Mouse (Mus musculus): ENCODE data around the gene Proser3. TPM values are rescaled to one million over a fixed set of nuclear protein-coding genes. Genes with fewer than 3 reads are reported as not detected.
"Not testable (repeated sequence)": the region's sequence is repeated elsewhere in the genome, so short reads cannot be mapped to it uniquely, and the experiment has no call there.

Gene Proser3
- polyA plus RNA-seq, 1 experiment from 2014 or later, result 11.0 TPM

DNA sequence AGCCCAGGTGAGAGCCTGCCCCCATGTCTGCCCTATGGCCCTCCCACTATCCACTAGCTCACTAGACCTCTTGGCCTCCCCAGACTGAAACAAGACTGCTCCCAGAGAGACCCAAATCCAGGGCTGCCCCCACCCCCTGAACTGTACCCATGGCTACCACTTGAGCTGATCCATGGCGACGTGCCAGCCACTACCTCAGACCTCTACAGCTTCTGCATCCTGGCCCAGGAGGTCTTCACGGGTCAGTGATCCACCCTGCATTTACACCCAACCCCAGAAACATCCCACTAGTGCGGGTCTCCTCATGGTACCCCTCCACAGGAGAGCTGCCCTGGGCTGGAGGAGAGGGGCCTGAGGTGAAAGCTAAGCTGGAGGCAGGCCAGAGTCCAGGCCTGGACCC is 31.7 kb downstream of the Proser3 start:
- no peak overlapping the region for H3K9ac ChIP-seq
- no peak overlapping the region for H3K27ac ChIP-seq
- ATAC-seq (ENCODE audit: low FRiP score), result peak; percentile 14; the same call in 1 of the 2 replicates
- H3K4me1 ChIP-seq (replicated peaks; ENCODE audit: control insufficient read depth, insufficient read depth, low read length), result no peaks in the 10 kb centered on the region; the same call in 1 of the 2 replicates
- no peak for DNase-seq (ENCODE audit: low spot score)
- H3K36me3 ChIP-seq (replicated peaks; ENCODE audit: control insufficient read depth, insufficient read depth), result peaks cover 36% of the 10 kb centered on the region
- no peaks in the 10 kb centered on the region for H3K27me3 ChIP-seq (ENCODE audit: control insufficient read depth, insufficient read depth, low read length)
- WGBS, result 58% methylated on average over 4 of the region's 4 CpGs
- H3K4me2 ChIP-seq (replicated peaks), result no peak overlapping the region
- no peak overlapping the region for H3K4me3 ChIP-seq (replicated peaks; ENCODE audit: low read length)
- H3K9me3 ChIP-seq (ENCODE audit: control insufficient read depth, low read length), result no peaks in the 10 kb centered on the region

- ATAC-seq (ENCODE audit: low FRiP score) (no peak), DNase-seq (ENCODE audit: low spot score) (no peak)
- Histone ChIP-seq H3K27ac (no peak overlapping the region), H3K36me3 (replicated peaks; ENCODE audit: control insufficient read depth, insufficient read depth) (peaks cover 15% of the 10 kb centered on the region), H3K27me3 (ENCODE audit: control insufficient read depth, insufficient read depth, low read length) (no peaks in the 10 kb centered on the region), H3K9ac (no peak overlapping the region), H3K4me1 (replicated peaks; ENCODE audit: control insufficient read depth, insufficient read depth, low read length) (no peaks in the 10 kb centered on the region; the same call in 1 of the 2 replicates), H3K4me3 (replicated peaks; ENCODE audit: low read length) (no peak overlapping the region), H3K4me2 (replicated peaks) (no peak overlapping the region), H3K9me3 (ENCODE audit: control insufficient read depth, low read length) (no peaks in the 10 kb centered on the region)
- WGBS, result 41% methylated on average over 8 of the region's 8 CpGs
These were observed 33.8 kb downstream of the Proser3 start for GRCm38 (mm10) chr7:30518325-30518724.

DNA sequence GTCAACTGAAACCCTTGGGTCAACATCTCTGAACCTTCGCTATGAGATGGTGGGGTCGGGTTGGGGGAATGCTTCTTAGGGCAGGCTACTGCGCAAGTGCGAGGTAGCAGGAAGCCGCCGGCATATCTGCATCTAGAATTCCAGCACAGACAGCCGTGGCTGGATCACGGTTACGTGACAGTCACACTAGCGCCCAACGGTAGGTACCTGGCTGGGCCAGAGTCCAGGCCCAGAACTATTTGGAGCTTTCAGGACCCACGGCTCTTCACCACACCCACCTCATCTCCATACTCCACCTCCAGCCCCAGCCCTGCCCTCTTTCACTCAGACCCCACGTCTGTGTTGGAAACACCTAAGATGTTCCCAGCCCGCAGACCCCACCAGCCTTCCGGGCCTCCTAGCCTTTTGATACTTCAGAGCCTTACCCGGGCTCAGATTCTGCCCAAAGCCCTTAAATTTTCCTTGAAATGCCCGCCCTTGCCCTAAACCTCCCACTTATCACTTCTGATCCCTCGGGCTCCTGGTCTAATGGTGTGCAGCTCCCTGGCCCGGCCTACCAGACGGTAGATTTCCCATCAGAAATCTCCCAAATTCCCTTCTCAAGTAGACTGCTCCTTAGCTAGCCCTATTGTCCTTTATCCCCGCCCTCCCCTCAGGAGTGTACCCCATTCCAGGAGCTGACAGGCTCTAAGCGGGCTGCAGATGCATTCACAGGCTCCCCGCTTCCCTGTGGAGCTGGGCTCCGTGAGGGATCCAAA is 36.9 kb downstream of the Proser3 start:
- Histone ChIP-seq H3K27ac (no peak overlapping the region), H3K36me3 (replicated peaks; ENCODE audit: control insufficient read depth, insufficient read depth) (no peaks in the 10 kb centered on the region), H3K4me3 (replicated peaks; ENCODE audit: low read length) (no peak overlapping the region), H3K4me2 (replicated peaks) (no peak overlapping the region), H3K4me1 (replicated peaks; ENCODE audit: control insufficient read depth, insufficient read depth, low read length) (no peaks in the 10 kb centered on the region), H3K9ac (no peak overlapping the region), H3K27me3 (ENCODE audit: control insufficient read depth, insufficient read depth, low read length) (no peaks in the 10 kb centered on the region), H3K9me3 (ENCODE audit: control insufficient read depth, low read length) (no peaks in the 10 kb centered on the region)
- no peak for ATAC-seq (ENCODE audit: low FRiP score)
- WGBS, result 64% methylated on average over 24 of the region's 24 CpGs
- DNase-seq (ENCODE audit: low spot score), result no peak

DNA sequence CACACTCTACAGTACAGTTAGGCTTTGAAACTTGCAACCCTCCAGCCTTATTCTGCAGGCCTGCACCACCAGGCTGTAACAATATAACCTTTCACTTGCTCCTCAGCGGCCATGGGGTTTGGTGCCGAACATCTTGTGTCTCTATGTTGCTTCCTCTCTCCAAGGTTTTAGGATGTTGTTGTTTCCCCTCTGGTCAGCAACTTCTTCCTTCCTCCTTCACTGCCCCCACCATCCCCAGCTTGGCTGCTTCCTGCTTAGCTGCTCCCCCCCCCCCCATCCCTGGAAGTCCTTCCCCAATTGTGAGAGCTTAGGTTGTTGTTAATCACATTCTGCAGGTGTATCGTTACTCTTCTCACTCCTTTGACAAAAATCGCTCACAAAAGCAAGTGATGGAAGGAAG is 44.0 kb downstream of the Proser3 start:
- WGBS, result 76% methylated on average over 4 of the region's 4 CpGs
- no peaks in the 10 kb centered on the region for H3K36me3 ChIP-seq (replicated peaks; ENCODE audit: control insufficient read depth, insufficient read depth)
- no peak overlapping the region for H3K9ac ChIP-seq
- ATAC-seq (ENCODE audit: low FRiP score), result no peak
- no peak for DNase-seq (ENCODE audit: low spot score)
- H3K4me3 ChIP-seq (replicated peaks; ENCODE audit: low read length), result no peak overlapping the region
- no peaks in the 10 kb centered on the region for H3K27me3 ChIP-seq (ENCODE audit: control insufficient read depth, insufficient read depth, low read length)
- no peaks in the 10 kb centered on the region for H3K4me1 ChIP-seq (replicated peaks; ENCODE audit: control insufficient read depth, insufficient read depth, low read length)
- H3K27ac ChIP-seq, result no peak overlapping the region
- H3K4me2 ChIP-seq (replicated peaks), result no peak overlapping the region
- H3K9me3 ChIP-seq (ENCODE audit: control insufficient read depth, low read length), result no peaks in the 10 kb centered on the region

- not testable (repeated sequence) for H3K27ac ChIP-seq; H3K27me3 ChIP-seq (ENCODE audit: control insufficient read depth, insufficient read depth, low read length); H3K4me1 ChIP-seq (replicated peaks; ENCODE audit: control insufficient read depth, insufficient read depth, low read length); H3K9me3 ChIP-seq (ENCODE audit: control insufficient read depth, low read length); DNase-seq (ENCODE audit: low spot score); ATAC-seq (ENCODE audit: low FRiP score); H3K4me2 ChIP-seq (replicated peaks); H3K4me3 ChIP-seq (replicated peaks; ENCODE audit: low read length); H3K36me3 ChIP-seq (replicated peaks; ENCODE audit: control insufficient read depth, insufficient read depth); H3K9ac ChIP-seq
- WGBS, result 72% methylated on average over 5 of the region's 5 CpGs
These were observed 50.9 kb downstream of the Proser3 start for GRCm38 (mm10) chr7:30501159-30501558.

DNA sequence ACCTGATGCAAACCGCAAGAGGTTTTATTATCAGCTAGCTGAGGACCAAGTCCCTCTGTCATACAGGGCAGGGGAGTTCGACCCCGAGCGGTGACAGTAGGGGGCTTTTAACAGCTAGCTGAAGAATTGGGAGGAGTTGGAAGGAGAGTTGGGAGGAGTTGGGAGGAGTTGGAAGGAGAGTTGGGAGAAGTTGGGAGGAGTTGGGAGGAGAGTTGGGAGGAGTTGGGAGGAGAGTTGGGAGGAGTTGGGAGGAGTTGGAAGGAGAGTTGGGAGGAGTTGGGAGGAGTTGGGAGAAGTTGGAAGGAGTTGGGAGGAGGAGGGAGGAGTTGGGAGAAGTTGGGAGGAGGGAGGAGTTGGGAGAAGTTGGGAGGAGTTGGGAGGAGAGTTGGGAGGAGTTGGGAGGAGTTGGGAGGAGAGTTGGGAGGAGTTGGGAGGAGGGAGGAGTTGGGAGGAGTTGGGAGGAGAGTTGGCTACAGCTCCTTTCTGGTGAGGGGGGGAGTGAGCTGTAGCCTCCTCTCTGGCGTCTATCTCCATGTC is 56.5 kb downstream of the Proser3 start:
- H3K36me3 ChIP-seq (replicated peaks; ENCODE audit: control insufficient read depth, insufficient read depth); DNase-seq (ENCODE audit: low spot score); H3K9me3 ChIP-seq (ENCODE audit: control insufficient read depth, low read length); H3K4me3 ChIP-seq (replicated peaks; ENCODE audit: low read length); H3K27me3 ChIP-seq (ENCODE audit: control insufficient read depth, insufficient read depth, low read length); H3K4me2 ChIP-seq (replicated peaks); H3K9ac ChIP-seq; ATAC-seq (ENCODE audit: low FRiP score); H3K4me1 ChIP-seq (replicated peaks; ENCODE audit: control insufficient read depth, insufficient read depth, low read length); H3K27ac ChIP-seq: not testable (repeated sequence)
- WGBS, result 62% methylated on average over 4 of the region's 5 CpGs

- ATAC-seq (ENCODE audit: low FRiP score), result no peak
- Histone ChIP-seq H3K4me2 (replicated peaks) (no peak within 1 kb of the TSS), H3K9ac (no peak within 1 kb of the TSS), H3K27me3 (ENCODE audit: control insufficient read depth, insufficient read depth, low read length) (peaks cover 4% of the 10 kb centered on the region; the same call in 1 of the 2 replicates), H3K4me1 (replicated peaks; ENCODE audit: control insufficient read depth, insufficient read depth, low read length) (no peaks in the 10 kb centered on the region), H3K4me3 (replicated peaks; ENCODE audit: low read length) (no peak within 1 kb of the TSS), H3K9me3 (ENCODE audit: control insufficient read depth, low read length) (no peaks in the 10 kb centered on the region), H3K27ac (no peak within 1 kb of the TSS), H3K36me3 (replicated peaks; ENCODE audit: control insufficient read depth, insufficient read depth) (no peaks in the 10 kb centered on the region)
- DNase-seq (ENCODE audit: low spot score), result no peak
- WGBS, result 47% methylated on average over 11 of the region's 11 CpGs
These were observed 58.6 kb downstream of the Proser3 start, which contains the start of gene Prodh2 for GRCm38 (mm10) chr7:30493401-30493931. TSS of gene Prodh2 (plus strand) at chr7:30493622.

GRCm38 (mm10) chr7:30492765-30493164 is 59.3 kb downstream of the Proser3 start:
- Histone ChIP-seq H3K9ac (no peak overlapping the region), H3K4me1 (replicated peaks; ENCODE audit: control insufficient read depth, insufficient read depth, low read length) (no peaks in the 10 kb centered on the region), H3K27me3 (ENCODE audit: control insufficient read depth, insufficient read depth, low read length) (peaks cover 4% of the 10 kb centered on the region; the same call in 1 of the 2 replicates), H3K4me2 (replicated peaks) (no peak overlapping the region), H3K9me3 (ENCODE audit: control insufficient read depth, low read length) (no peaks in the 10 kb centered on the region), H3K4me3 (replicated peaks; ENCODE audit: low read length) (no peak overlapping the region), H3K36me3 (replicated peaks; ENCODE audit: control insufficient read depth, insufficient read depth) (no peaks in the 10 kb centered on the region), H3K27ac (no peak overlapping the region)
- WGBS, result 20% methylated on average over 4 of the region's 4 CpGs
- ATAC-seq (ENCODE audit: low FRiP score) (no peak), DNase-seq (ENCODE audit: low spot score) (peak; percentile 82)

- no peak for DNase-seq (ENCODE audit: low spot score)
These were observed 61.2 kb downstream of the Proser3 start for GRCm38 (mm10) chr7:30490957-30491307.

More at GRCm38 (mm10) chr7:30490957-30491307, 61.2 kb downstream of the Proser3 start:
- ATAC-seq (ENCODE audit: low FRiP score), result no peak; the same call in 1 of the 2 replicates
- WGBS, result 25% methylated on average over 6 of the region's 6 CpGs
- Histone ChIP-seq H3K36me3 (replicated peaks; ENCODE audit: control insufficient read depth, insufficient read depth) (no peaks in the 10 kb centered on the region), H3K9me3 (ENCODE audit: control insufficient read depth, low read length) (no peaks in the 10 kb centered on the region), H3K27ac (no peak overlapping the region), H3K9ac (no peak overlapping the region), H3K27me3 (ENCODE audit: control insufficient read depth, insufficient read depth, low read length) (peaks cover 4% of the 10 kb centered on the region; the same call in 1 of the 2 replicates), H3K4me2 (replicated peaks) (no peak overlapping the region), H3K4me3 (replicated peaks; ENCODE audit: low read length) (no peak overlapping the region), H3K4me1 (replicated peaks; ENCODE audit: control insufficient read depth, insufficient read depth, low read length) (no peaks in the 10 kb centered on the region)
